Mouse (Mus musculus): ENCODE measurements around the gene Kcnk6. TPM values are rescaled to one million over a fixed set of nuclear protein-coding genes. Genes with fewer than 3 reads are reported as not detected.
A peak's percentile ranks its signal among the peaks of the same experiment; 100 is the strongest.

Kcnk6 gene
- polyA plus RNA-seq, 1 experiment from 2014 or later = 1.9 TPM

DNA sequence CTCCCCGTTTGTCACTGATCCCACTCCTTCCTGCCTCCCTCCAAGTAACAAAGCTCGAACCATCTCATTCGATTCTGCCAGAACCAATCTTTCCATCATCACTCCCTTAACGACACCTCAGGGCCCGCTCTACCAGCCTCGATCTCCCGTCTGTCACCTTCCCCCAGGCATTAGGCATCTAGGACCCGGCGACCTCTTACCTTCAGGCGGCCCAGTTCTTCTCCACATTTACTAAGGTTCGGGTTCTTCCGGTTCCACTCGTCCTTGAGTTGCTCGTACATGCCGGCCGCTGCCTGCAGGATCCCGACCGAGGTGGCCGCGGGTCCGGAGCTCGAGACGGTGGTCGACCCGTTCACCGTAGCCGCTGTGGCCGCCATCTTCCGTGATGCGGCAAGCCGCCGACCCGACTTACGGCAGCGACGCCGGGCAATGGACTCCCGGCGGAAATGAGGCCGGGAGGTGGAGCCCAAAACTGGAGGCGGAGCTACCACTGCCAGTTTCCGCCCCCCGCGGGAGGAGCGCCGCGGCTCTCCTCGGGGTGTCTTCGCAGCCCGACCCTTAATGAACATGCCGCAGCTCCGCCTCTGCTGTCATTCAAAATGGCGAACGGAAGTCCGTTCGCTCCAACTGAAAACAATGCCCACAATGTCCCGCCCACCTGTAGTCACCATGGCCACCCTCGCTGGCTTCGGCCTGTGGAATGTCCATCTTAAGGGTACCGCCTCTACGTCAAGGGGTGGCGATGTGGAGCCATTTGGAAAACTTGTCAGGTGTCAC is 52.0 kb downstream of the Kcnk6 start, which contains the start of gene Psmd8:
TSS of gene Psmd8 (minus strand) at position 625 of the 777 bp plus-strand sequence.
- H3K27me3 ChIP-seq (replicated peaks) = no peaks in the 10 kb centered on the region
- H3K27ac ChIP-seq = peak within 1 kb of the TSS; percentile 27; the same call in 1 of the 2 replicates
- peak; percentile 97 for ATAC-seq
- H3K9me3 ChIP-seq = no peaks in the 10 kb centered on the region
- H3K4me3 ChIP-seq (replicated peaks) = peak within 1 kb of the TSS; percentile 73
- peaks cover 12% of the 10 kb centered on the region; the same call in 1 of the 2 replicates for H3K36me3 ChIP-seq
- H3K4me2 ChIP-seq (replicated peaks) = peak within 1 kb of the TSS; percentile 77
- H3K4me1 ChIP-seq (replicated peaks) = peaks cover 13% of the 10 kb centered on the region
- WGBS = under 1% methylated on average over 62 of the region's 62 CpGs
- peak within 1 kb of the TSS; percentile 77 for H3K9ac ChIP-seq

DNA sequence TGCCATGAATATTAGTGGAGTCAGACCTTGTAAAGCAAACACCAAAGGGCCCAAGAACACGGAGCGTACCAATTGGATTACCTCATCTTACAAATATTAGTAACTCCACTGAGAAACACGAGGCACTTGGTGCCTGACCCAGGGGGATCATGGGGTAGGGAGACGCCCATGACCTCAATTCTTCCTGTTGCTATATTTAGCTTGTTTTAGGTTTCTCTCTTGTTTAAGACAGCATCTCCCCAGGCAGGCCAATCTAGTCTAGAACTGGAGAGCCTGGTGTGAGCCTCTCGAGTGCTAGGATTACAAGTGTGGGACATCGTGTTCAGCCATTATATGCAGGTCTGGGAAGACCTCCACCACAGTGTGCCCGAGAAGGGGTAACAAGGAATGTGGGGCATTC is 53.0 kb downstream of the Kcnk6 start:
- no peak for ATAC-seq
- no peaks in the 10 kb centered on the region for H3K9me3 ChIP-seq
- no peak overlapping the region for H3K27ac ChIP-seq
- peak overlapping the region; percentile 77 for H3K4me2 ChIP-seq (replicated peaks)
- 23% methylated on average over 7 of the region's 7 CpGs for WGBS
- H3K4me1 ChIP-seq (replicated peaks) = peaks cover 13% of the 10 kb centered on the region
- peaks cover 21% of the 10 kb centered on the region for H3K36me3 ChIP-seq
- H3K4me3 ChIP-seq (replicated peaks) = peak overlapping the region; percentile 73
- no peak overlapping the region for H3K9ac ChIP-seq
- peaks cover under 1% of the 10 kb centered on the region; the same call in 1 of the 2 replicates for H3K27me3 ChIP-seq (replicated peaks)

DNA sequence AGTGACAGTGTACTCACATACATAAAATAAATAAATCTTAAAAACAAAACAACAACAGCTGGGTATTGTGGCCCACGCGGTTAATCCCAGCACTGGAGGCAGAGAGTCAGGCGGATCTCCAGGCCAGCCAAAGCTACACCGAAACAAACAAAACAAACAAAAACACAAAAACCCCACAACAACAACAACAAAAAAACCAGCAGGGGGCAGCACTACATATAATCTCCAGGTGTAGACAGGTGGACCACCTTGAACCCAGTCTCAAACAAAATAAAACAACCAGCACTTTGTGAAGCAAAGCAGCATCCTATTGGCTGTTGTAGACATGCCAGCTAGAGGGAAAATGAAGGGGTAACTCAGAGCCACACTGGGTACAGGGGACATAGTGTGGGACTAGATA is 54.2 kb downstream of the Kcnk6 start:
- WGBS = 90% methylated on average over 4 of the region's 4 CpGs
- no peak for ATAC-seq
- H3K9ac ChIP-seq = no peak overlapping the region
- H3K4me2 ChIP-seq (replicated peaks) = no peak overlapping the region
- H3K27ac ChIP-seq = no peak overlapping the region
- no peak overlapping the region for H3K4me3 ChIP-seq (replicated peaks)
- peaks cover 13% of the 10 kb centered on the region for H3K4me1 ChIP-seq (replicated peaks)
- peaks cover 31% of the 10 kb centered on the region for H3K36me3 ChIP-seq
- no peaks in the 10 kb centered on the region for H3K9me3 ChIP-seq
- peaks cover 13% of the 10 kb centered on the region for H3K27me3 ChIP-seq (replicated peaks)

DNA sequence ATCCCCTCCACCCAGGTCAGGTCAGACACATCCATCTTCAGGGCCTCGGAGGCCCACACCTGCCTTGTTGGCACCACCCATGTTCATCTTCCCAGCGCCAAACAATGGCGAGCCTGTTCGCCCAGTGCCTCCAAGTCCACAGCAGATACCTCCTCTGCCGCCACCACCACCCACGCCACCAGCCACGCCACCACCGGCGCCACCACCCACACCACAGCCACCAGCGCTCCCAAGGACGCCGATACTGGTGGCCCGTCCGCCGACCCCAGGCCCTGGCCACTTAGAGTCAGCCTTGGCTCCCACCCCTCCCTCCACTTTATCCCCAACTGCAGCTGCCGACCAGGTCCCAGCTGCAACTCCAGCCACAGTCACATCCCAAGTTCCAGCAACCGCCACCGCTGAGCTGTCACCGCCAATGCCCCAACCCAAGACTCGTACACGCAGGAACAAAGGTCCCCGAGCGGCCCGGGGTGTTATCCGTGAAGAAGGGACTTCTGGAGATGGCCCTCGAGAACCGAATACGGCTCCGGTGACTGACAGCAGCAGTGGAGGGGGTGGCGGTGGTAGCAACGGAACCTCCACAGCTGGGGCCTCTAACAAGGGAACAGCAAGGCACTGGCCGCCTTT is 59.8 kb downstream of the Kcnk6 start:
- 49% methylated on average over 32 of the region's 32 CpGs for WGBS
- Histone ChIP-seq H3K36me3 (peaks cover 36% of the 10 kb centered on the region), H3K4me3 (replicated peaks) (0 out of 2 replicates have a peak overlapping the region, but pooled peaks have one; percentile 58), H3K27ac (no peak overlapping the region), H3K9ac (no peak overlapping the region), H3K4me2 (replicated peaks) (no peak overlapping the region), H3K9me3 (no peaks in the 10 kb centered on the region), H3K4me1 (replicated peaks) (peaks cover 32% of the 10 kb centered on the region), H3K27me3 (replicated peaks) (peaks cover 41% of the 10 kb centered on the region)
- ATAC-seq = no peak

Other genes starting within 250 kb of the Kcnk6 start
- 0.67 and 1.00 TPM in 2 replicates for gene Ryr1, start 107.3 kb downstream of the Kcnk6 start, polyA plus RNA-seq (2015; fragmentation: Nextera tagmentation; extraction: Ambion mirVana)
- 0.44 and 0.62 TPM in 2 replicates for gene Rasgrp4, start 97.7 kb downstream of the Kcnk6 start, polyA plus RNA-seq (2015; fragmentation: Nextera tagmentation; extraction: Ambion mirVana)
- 48.7 and 49.3 TPM in 2 replicates for gene Fam98c, start 76.3 kb downstream of the Kcnk6 start, polyA plus RNA-seq (2015; fragmentation: Nextera tagmentation; extraction: Ambion mirVana)
- gene Ggn, start 62.3 kb downstream of the Kcnk6 start, polyA plus RNA-seq (2015; fragmentation: Nextera tagmentation; extraction: Ambion mirVana) = 0.49 and 0.76 TPM in 2 replicates
- gene Spred3, start 62.1 kb downstream of the Kcnk6 start, polyA plus RNA-seq (2015; fragmentation: Nextera tagmentation; extraction: Ambion mirVana) = 1.4 and 2.0 TPM in 2 replicates
- gene Psmd8, start 51.8 kb downstream of the Kcnk6 start, polyA plus RNA-seq (2015; fragmentation: Nextera tagmentation; extraction: Ambion mirVana) = 244 and 249 TPM in 2 replicates
- gene Catsperg1, start 18.5 kb downstream of the Kcnk6 start, polyA plus RNA-seq (2015; fragmentation: Nextera tagmentation; extraction: Ambion mirVana) = 0.81 and 0.99 TPM in 2 replicates
- 77.7 and 86.6 TPM in 2 replicates for gene Yif1b, start 5.8 kb upstream of the Kcnk6 start, polyA plus RNA-seq (2015; fragmentation: Nextera tagmentation; extraction: Ambion mirVana)
- 178 and 182 TPM in 2 replicates for gene 2200002D01Rik, start 16.0 kb upstream of the Kcnk6 start, polyA plus RNA-seq (2015; fragmentation: Nextera tagmentation; extraction: Ambion mirVana)
- 633 and 716 TPM in 2 replicates for gene Spint2, start 49.4 kb upstream of the Kcnk6 start, polyA plus RNA-seq (2015; fragmentation: Nextera tagmentation; extraction: Ambion mirVana)
- gene Ppp1r14a, start 56.8 kb upstream of the Kcnk6 start, polyA plus RNA-seq (2015; fragmentation: Nextera tagmentation; extraction: Ambion mirVana) = 44.3 and 50.7 TPM in 2 replicates
- 6.7 and 6.8 TPM in 2 replicates for gene Dpf1, start 71.4 kb upstream of the Kcnk6 start, polyA plus RNA-seq (2015; fragmentation: Nextera tagmentation; extraction: Ambion mirVana)

Measured in intestine, embryonic 15.5 days (tissue).